Mouse (Mus musculus) hematopoietic stem cell, adult 5-6 weeks (primary cell): ENCODE results near the gene Gdi1. TPM values are rescaled to one million over a fixed set of nuclear protein-coding genes. Genes with fewer than 3 reads are reported as not detected.
A peak's percentile ranks its signal among the peaks of the same experiment; 100 is the strongest.

ENCODE experiments used
- ATAC-seq, 2 experiments: fragments of 125-278 bp in 1 of 2; replicated peaks in 1 of 2; 2 replicates each; pipeline ENCODE4 v1.8.0; 2016 to 2017; ENCODE audit warnings: inconsistent platforms in 2 of 2, mild to moderate bottlenecking in 2 of 2, moderate number of reproducible peaks in 2 of 2, low read depth in 1 of 2, moderate TSS enrichment in 1 of 2; ENCODE audit not compliant: low FRiP score in 2 of 2, poor library complexity in 2 of 2, severe bottlenecking in 2 of 2, insufficient read depth in 1 of 2, low TSS enrichment in 1 of 2
- total RNA-seq: library from RNA; stranded (forward); fragments of 172-1452, 232-1000 nt; gene quantifications from 2 replicates; pipeline ENCODE4 v1.2.3, GENCODE M21; 2017

Gdi1 gene
- 34.8 and 61.8 TPM in 2 replicates for total RNA-seq

- ATAC-seq, result peak; percentile 80 to 94
These were observed at the start of gene Gdi1 for GRCm38 (mm10) chrX:74304867-74305700. Gene Gdi1 (plus strand): TSS chrX:74304998.

- ATAC-seq, result no peak
These were observed 47.1 kb upstream of the Gdi1 start for GRCm38 (mm10) chrX:74257746-74258145.

- ATAC-seq, result no peak
These were observed 35.1 kb upstream of the Gdi1 start for GRCm38 (mm10) chrX:74269736-74270061.

GRCm38 (mm10) chrX:74270062-74270901 lies 34.5 kb upstream of the Gdi1 start, which contains the start of gene Rpl10:
Gene Rpl10 (plus strand): TSS chrX:74270812.
- ATAC-seq, result peak; percentile 87 to 90

GRCm38 (mm10) chrX:74270902-74271551 lies 33.8 kb upstream of the Gdi1 start:
- peak in 1 of 2 experiments; percentile 1; a peak in 2 of 4 replicates for ATAC-seq

- peak; percentile 20; a peak in 1 of 4 replicates for ATAC-seq
These were observed 31.1 kb upstream of the Gdi1 start for GRCm38 (mm10) chrX:74273422-74274322.

- no peak for ATAC-seq
These were observed 26.9 kb upstream of the Gdi1 start for GRCm38 (mm10) chrX:74277916-74278315.

GRCm38 (mm10) chrX:74281041-74281731 lies 23.6 kb upstream of the Gdi1 start:
- no peak for ATAC-seq

GRCm38 (mm10) chrX:74281732-74282394 lies 22.9 kb upstream of the Gdi1 start, which contains the start of the genes Taz and Dnase1l1:
Gene Taz (plus strand): TSS chrX:74281912.
Gene Dnase1l1 (minus strand): TSS chrX:74282337.
- ATAC-seq, result peak; percentile 90 to 91

- peak; percentile 76 to 89 for ATAC-seq
These were observed 22.3 kb upstream of the Gdi1 start for GRCm38 (mm10) chrX:74282395-74283091.

- ATAC-seq, result no peak
These were observed 21.7 kb upstream of the Gdi1 start for GRCm38 (mm10) chrX:74283092-74283437.

- no peak for ATAC-seq
These were observed 11.4 kb upstream of the Gdi1 start for GRCm38 (mm10) chrX:74293431-74293830.

GRCm38 (mm10) chrX:74296538-74297448 lies 8.0 kb upstream of the Gdi1 start, which contains the start of gene Atp6ap1:
Gene Atp6ap1 (plus strand): TSS chrX:74297097.
- peak; percentile 99 to 100 for ATAC-seq

GRCm38 (mm10) chrX:74298348-74298747 lies 6.5 kb upstream of the Gdi1 start:
- ATAC-seq, result no peak
